Mouse (Mus musculus): ENCODE measurements around the gene Hsf2bp. TPM values are rescaled to one million over a fixed set of nuclear protein-coding genes. Genes with fewer than 3 reads are reported as not detected.

The Hsf2bp gene
- total RNA-seq, 2 experiments from 2014 or later = 0.93 to 1.3 TPM

DNA sequence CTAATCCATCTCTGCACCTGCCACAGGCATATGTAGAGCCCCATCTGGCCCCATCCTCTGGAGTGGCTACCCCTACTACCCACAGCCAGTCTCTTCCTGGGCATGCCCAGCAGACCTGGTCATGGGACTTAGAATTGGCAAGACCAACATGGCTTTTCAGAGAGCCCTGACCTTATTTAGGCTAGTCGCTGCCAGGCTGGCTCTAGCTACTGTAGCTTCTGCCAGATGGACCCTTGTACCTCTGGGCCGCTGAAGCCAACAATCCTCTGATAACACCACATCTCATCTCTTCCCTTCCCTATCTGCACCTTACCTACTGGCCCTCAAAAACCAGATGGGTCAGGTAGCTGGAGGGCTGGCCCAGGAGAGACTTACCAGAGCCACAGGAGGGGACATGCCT, 127.2 kb downstream of the Hsf2bp start:
- intact Hi-C loops (cut with DNase I) = no loop called here
- no peak overlapping the region for H3K4me3 ChIP-seq
- no peak for DNase-seq (ENCODE audit: extremely low spot score in 1 of 2, low spot score in 2 of 2)
- TF ChIP-seq CTCF (IDR thresholded peaks at IDR 0.05) = no peak
- no peak overlapping the region for H3K27ac ChIP-seq

DNA sequence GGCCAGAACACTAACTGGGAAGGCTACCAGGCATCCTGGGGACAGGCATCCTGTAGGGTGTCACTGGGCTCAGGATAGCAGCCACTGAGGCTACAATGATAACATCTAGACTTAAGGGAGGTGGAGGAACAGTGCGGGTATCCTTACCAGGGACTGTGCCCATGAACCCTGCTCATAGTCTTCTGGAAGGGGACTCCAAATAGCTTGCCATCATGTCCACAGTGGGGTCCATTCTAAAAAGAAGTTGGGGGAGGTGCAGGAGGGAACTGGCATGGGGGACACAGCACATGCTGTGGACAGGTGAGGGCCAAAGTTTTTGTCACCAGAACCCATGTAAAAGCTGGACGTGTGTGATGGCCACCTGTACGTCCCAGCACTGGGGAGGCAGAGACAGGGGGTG, 129.7 kb downstream of the Hsf2bp start:
- TF ChIP-seq CTCF (IDR thresholded peaks at IDR 0.05) = no peak
- DNase-seq (ENCODE audit: extremely low spot score in 1 of 2, low spot score in 2 of 2) = no peak
- no peak overlapping the region for H3K4me3 ChIP-seq
- peak overlapping the region; percentile 66 for H3K27ac ChIP-seq
- intact Hi-C loops (cut with DNase I) = no loop called here

DNA sequence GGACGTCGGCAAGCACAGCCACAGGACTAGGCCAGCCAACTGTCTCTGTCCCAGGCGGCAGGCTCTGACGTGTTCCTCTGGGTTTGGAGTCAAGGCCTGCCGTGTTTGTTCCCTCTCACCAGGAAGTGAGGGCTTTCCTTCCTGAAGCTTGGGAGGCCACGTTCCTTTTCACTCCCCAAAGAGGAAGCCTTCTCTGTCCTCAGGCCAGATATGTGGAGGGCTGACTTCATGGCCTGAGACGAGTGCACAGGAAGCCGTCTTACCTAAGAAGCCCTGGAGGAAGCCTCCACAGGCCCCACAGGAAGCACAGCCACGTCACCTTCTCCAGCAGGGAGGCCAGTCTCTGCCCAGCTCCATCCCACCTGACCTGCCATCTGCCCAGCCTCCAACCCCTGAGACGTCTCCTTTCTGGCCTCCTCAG, 130.3 kb downstream of the Hsf2bp start:
- TF ChIP-seq CTCF (IDR thresholded peaks at IDR 0.05) = no peak
- intact Hi-C loops (cut with DNase I) = loop anchor here (1.0 kb wide), 1 partner anchor 50 kb away; no protein-coding TSS in a partner anchor
- no peak for DNase-seq (ENCODE audit: extremely low spot score in 1 of 2, low spot score in 2 of 2)
- no peak overlapping the region for H3K4me3 ChIP-seq
- H3K27ac ChIP-seq = peak overlapping the region; percentile 80

DNA sequence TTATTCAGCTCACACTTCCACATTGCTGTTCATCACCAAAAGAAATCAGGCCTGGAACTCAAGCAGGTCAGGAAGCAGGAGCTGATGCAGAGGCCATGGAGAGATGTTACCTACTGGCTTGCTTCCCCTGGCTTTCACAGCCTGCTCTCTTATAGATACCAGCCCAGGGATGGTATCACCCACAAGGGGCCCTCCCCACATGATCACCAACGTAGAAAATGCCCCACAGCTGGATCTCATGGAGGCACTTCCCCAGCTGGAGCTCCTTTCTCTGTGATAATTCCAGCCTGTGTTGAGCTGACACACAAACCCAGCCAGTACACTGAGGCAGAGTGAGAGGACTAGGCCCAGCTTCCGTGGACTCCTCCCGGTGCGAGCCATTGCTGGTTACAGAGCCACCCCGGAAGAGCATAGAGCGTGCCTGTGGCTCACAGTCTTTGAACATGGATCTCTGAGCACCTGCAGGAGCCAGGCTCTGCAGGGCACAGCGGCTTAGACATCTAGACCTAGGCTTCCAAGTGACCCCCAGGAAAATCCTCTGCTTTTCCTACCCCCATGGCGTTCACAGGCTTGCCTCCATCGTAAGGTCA, 130.9 kb downstream of the Hsf2bp start:
- peak overlapping the region; percentile 80 for H3K27ac ChIP-seq
- no peak for DNase-seq (ENCODE audit: extremely low spot score in 1 of 2, low spot score in 2 of 2)
- TF ChIP-seq CTCF (IDR thresholded peaks at IDR 0.05) = no peak
- no peak overlapping the region for H3K4me3 ChIP-seq
- intact Hi-C loops (cut with DNase I) = loop anchor here (1.0 kb wide), 1 partner anchor 49 kb away; no protein-coding TSS in a partner anchor

DNA sequence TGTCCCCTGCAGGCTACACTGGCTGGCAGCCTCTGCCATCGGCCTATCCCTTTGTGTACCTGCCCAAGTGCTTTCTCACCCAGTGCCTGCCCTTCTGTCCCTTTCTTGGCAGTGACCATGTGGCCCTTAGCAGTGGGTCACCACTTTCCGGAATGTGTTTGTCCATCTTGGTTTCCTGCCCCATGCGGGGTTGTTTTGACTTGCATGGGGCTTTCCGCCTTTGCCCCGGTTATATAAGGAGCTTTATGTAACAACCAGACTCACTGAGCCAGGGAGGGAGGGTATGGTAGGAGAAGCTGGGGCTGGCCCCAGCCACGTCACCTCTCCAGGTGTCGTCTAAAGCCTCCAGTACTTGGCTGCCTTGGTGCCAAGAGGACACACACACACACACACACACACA, 132.1 kb downstream of the Hsf2bp start:
- intact Hi-C loops (cut with DNase I) = no loop called here

DNA sequence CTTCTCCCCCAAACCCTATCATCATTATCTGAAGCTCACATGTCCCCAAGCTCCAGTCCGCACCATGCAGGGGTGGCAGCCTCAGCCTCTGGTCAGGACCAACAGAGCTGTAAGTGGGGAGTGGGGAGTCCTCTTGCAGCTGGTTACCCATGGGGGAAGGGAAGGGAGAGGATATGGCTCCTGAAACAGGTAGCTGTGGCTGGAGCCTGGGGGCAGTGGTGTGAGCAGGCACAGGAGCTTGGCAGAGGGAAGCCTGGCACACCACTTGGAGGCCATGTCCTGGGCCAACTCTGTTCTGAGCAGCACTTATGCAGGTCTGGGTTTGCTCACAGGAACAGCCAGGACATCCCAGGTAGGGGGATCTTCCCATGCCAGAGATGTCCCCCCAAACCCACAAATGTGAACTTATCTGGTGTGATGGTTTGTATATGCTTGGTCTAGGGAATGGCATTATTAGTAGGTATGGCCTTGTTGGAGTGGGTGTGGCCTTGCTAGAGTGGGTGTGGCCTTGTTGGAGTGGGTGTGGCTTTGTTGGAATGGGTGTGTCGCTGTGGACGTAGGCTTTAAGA, 133.4 kb downstream of the Hsf2bp start:
- intact Hi-C loops (cut with DNase I) = no loop called here
- H3K27ac ChIP-seq = no peak overlapping the region
- no peak for TF ChIP-seq CTCF (IDR thresholded peaks at IDR 0.05)
- no peak overlapping the region for H3K4me3 ChIP-seq
- DNase-seq (ENCODE audit: extremely low spot score in 1 of 2, low spot score in 2 of 2) = no peak

More for the DNA sequence above, 132.1 kb downstream of the Hsf2bp start:
- H3K27ac ChIP-seq = no peak overlapping the region
- TF ChIP-seq CTCF (IDR thresholded peaks at IDR 0.05) = no peak
- H3K4me3 ChIP-seq = no peak overlapping the region
- no peak for DNase-seq (ENCODE audit: extremely low spot score in 1 of 2, low spot score in 2 of 2)

DNA sequence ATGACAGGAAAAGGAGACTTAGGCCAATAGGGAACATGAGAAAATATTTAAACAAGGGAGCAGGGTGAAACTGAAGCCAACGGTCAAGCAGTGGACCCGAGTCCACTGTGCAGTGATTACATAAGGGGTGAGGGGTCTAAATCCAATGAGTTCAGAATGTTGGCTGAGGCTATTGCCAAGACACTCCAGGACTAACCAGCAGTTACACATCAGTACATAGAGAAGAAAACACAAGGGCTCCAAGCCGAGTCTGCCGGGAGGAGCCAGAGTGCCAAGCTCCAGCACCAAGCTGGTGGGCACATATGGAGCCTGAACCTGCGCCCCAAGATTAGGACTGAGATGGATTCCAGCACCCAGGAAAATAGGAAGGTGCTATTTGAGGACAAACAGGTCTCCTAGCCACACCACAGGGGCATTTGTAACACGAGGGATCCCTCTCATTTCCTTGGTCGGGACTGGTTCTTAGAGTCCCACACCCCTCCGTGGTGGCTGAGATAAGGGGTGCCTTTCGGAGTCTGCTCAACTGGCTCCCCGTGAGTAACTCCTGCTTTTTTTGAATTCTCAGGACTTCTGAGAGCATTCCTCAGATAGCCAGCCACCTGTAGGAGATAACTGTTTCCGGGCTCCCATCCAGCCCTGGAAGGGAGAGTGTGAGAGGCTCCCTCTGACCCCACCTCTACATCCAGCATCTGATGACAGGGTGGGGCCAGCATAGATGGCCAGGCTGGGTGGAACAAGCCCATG, 134.5 kb downstream of the Hsf2bp start:
- TF ChIP-seq CTCF (IDR thresholded peaks at IDR 0.05) = no peak
- intact Hi-C loops (cut with DNase I) = no loop called here
- DNase-seq (ENCODE audit: extremely low spot score in 1 of 2, low spot score in 2 of 2) = no peak
- no peak overlapping the region for H3K27ac ChIP-seq
- H3K4me3 ChIP-seq = no peak overlapping the region

DNA sequence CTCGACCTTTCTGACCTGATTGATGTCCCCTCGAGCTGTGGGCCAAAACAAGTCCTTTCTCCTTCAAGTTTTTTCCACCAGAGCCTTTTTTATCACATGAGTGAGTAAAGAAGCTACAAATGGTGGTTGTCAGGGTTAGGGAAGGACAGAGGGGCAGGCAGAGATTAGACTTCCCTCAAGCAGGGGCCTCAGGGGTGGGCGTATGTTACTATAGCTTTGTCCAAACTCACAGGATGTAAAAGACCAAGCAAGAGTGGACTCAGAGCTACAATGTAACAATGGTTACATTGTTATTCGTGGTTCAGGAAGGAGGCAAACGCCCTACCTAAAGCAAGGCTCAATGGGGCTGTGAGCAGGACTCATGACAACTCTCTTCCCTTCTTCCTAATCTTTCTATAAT, 137.2 kb downstream of the Hsf2bp start:
- no peak overlapping the region for H3K27ac ChIP-seq
- no peak for DNase-seq (ENCODE audit: extremely low spot score in 1 of 2, low spot score in 2 of 2)
- no peak overlapping the region for H3K4me3 ChIP-seq
- intact Hi-C loops (cut with DNase I) = no loop called here
- no peak for TF ChIP-seq CTCF (IDR thresholded peaks at IDR 0.05)

DNA sequence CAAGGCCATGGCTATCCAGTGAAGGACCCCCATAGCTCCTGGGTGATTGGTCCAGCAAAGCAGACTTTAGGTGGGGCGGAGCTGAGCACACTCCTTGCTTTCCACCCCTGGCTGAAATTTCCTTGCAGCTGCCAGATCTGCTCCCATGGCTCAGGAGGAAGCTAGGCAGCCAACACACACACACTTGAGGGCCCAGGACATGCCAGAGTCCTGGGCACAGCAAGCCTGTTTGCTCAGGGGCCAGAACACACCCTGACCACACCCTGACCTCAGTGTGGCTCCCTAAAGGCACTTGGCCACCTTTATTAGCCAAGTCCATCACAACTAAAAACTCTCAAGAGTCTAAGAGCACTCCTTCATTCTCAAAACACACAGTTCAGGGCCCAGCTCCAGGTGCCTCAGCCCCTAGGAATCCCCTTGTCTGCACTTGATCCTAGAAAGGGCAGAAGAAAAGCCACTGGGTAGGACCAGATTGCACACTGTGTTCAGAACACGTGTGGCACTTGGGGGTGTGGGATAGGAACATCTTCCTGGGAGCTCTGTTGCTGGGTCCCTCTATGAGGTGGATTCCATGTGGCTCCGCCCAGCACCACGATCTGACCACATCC, 138.9 kb downstream of the Hsf2bp start:
- intact Hi-C loops (cut with DNase I) = no loop called here
- no peak for DNase-seq (ENCODE audit: extremely low spot score in 1 of 2, low spot score in 2 of 2)
- no peak for TF ChIP-seq CTCF (IDR thresholded peaks at IDR 0.05)
- Histone ChIP-seq H3K27ac (no peak overlapping the region), H3K4me3 (no peak overlapping the region)

DNA sequence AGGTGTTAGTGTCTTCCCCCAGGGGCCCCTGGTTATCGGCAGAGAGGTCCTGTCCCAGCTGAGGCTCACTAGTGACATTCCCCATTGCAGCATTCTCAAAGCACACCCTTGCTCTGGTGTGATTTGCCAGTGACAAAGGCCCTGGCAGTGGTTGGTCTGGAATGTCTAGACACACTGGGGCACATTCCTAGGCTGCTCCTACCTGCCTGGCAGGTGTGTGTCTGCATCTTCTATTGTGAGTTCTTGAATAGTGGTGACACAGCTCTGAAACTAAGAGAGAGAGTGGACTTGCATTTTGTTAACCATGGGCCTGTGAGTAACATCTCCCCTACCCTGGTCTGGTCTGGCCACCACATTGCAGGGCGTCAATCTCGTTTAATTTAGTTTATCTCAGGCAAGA, 139.4 kb downstream of the Hsf2bp start:
- intact Hi-C loops (cut with DNase I) = no loop called here
- no peak for DNase-seq (ENCODE audit: extremely low spot score in 1 of 2, low spot score in 2 of 2)
- Histone ChIP-seq H3K27ac (no peak overlapping the region), H3K4me3 (no peak overlapping the region)
- no peak for TF ChIP-seq CTCF (IDR thresholded peaks at IDR 0.05)

DNA sequence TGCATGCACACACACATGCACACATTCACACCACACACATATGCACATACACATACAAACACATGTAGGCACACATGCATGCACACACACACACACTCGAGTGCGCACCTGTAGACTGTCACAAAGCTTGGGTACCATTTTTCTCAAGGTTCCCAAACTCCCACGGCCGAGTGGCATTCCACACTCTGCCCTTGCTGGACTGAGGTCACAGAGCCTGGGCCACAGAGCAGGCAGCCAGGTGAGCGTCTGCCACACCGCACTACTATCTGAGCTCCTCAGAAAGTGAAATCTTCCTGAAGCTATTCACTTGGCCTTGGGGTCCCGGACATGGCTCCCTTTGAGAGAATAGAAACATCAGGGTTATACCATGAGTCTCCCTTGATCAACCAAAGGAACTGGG, 139.8 kb downstream of the Hsf2bp start:
- intact Hi-C loops (cut with DNase I) = no loop called here
- Histone ChIP-seq H3K4me3 (no peak overlapping the region), H3K27ac (no peak overlapping the region)
- no peak for TF ChIP-seq CTCF (IDR thresholded peaks at IDR 0.05)
- DNase-seq (ENCODE audit: extremely low spot score in 1 of 2, low spot score in 2 of 2) = no peak

Other genes starting within 250 kb of the Hsf2bp start
- 10 to 100 TPM; 24.5 to 39.5 TPM for gene Sik1, start 180.5 kb downstream of the Hsf2bp start, total RNA-seq (2021)
- gene Rrp1b, start 249 bp downstream of the Hsf2bp start, total RNA-seq (2021) = 10 to 100 TPM; 20.6 to 24.5 TPM
- gene Notch3, start 130.5 kb upstream of the Hsf2bp start, total RNA-seq (2021) = 1 to 10 TPM; 7.1 to 7.8 TPM
- under 1 TPM; 0.28 to 0.29 TPM for gene Ephx3, start 153.2 kb upstream of the Hsf2bp start, total RNA-seq (2021)
- 100 to 1,000 TPM; 121 to 138 TPM for gene Brd4, start 248.4 kb upstream of the Hsf2bp start, total RNA-seq (2021)